Mouse (Mus musculus) myocyte (in vitro differentiated cells): Measurements from ENCODE around the gene Cfd. TPM values are rescaled to one million over a fixed set of nuclear protein-coding genes. Genes with fewer than 3 reads are reported as not detected.

Experiments used
- H3K27me3 ChIP-seq: one replicate; pipeline ENCODE4 v1.6.1; 2011; ENCODE audit not compliant: control insufficient read depth, insufficient read depth, insufficient read length
- H3K36me3 ChIP-seq: one replicate; pipeline ENCODE4 v1.6.1; 2011; ENCODE audit not compliant: control insufficient read depth, insufficient read depth
- H3K4me2 ChIP-seq: one replicate; pipeline ENCODE4 v1.6.1; 2011; ENCODE audit warnings: low read depth, control low read depth
- H3K4me3 ChIP-seq: one replicate; pipeline ENCODE4 v1.5.1; 2011; ENCODE audit warnings: mild to moderate bottlenecking, control low read depth, moderate library complexity
- H3K79me2 ChIP-seq: one replicate; pipeline ENCODE4 v1.6.1; 2011; ENCODE audit not compliant: control insufficient read depth, insufficient read depth
- H3ac ChIP-seq: one replicate; pipeline ENCODE4 v1.6.1; 2011; ENCODE audit not compliant: control insufficient read depth, insufficient read length
- CEBPB ChIP-seq: IDR thresholded peaks from 2 replicates; pipeline ENCODE4 v1.6.1; 2011; ENCODE audit warnings: mild to moderate bottlenecking, moderate library complexity; ENCODE audit not compliant: poor library complexity, insufficient read depth, severe bottlenecking
- E2F4 ChIP-seq: IDR thresholded peaks from one replicate; pipeline ENCODE4 v1.6.1; 2011; ENCODE audit warnings: mild to moderate bottlenecking, control low read depth, moderate library complexity; ENCODE audit not compliant: insufficient read depth
- MAX ChIP-seq: IDR thresholded peaks from one replicate; pipeline ENCODE4 v1.6.1; 2011; ENCODE audit warnings: low read depth, mild to moderate bottlenecking, control low read depth
- MYOD1 ChIP-seq, 3 experiments: IDR thresholded peaks; one replicate each; pipeline ENCODE4 v1.6.1; 2011; ENCODE audit warnings: control low read depth in 2 of 3, low read depth in 2 of 3, mild to moderate bottlenecking in 2 of 3, moderate library complexity in 1 of 3; ENCODE audit not compliant: insufficient read length in 2 of 3, control insufficient read depth in 1 of 3
- MYOG ChIP-seq, 3 experiments: IDR thresholded peaks; one replicate each; pipeline ENCODE4 v1.6.1; 2011; ENCODE audit warnings: control low read depth in 2 of 3, low read depth in 2 of 3, mild to moderate bottlenecking in 2 of 3; ENCODE audit not compliant: insufficient read length in 2 of 3, control insufficient read depth in 1 of 3, insufficient read depth in 1 of 3
- POLR2A ChIP-seq: IDR thresholded peaks from one replicate; pipeline ENCODE4 v1.6.1; 2011; ENCODE audit warnings: low read depth, mild to moderate bottlenecking, control low read depth, moderate library complexity; ENCODE audit not compliant: insufficient read length
- POLR2AphosphoS2 ChIP-seq: IDR thresholded peaks from one replicate; pipeline ENCODE4 v1.6.1; 2011; ENCODE audit warnings: low read depth, control low read depth; ENCODE audit not compliant: insufficient read length
- REST ChIP-seq: IDR thresholded peaks from one replicate; pipeline ENCODE4 v1.6.1; 2011; ENCODE audit warnings: mild to moderate bottlenecking, control low read depth, moderate library complexity; ENCODE audit not compliant: insufficient read depth, insufficient read length
- SRF ChIP-seq: IDR thresholded peaks from one replicate; pipeline ENCODE4 v1.6.1; 2011; ENCODE audit warnings: low read depth; ENCODE audit not compliant: control insufficient read depth, insufficient read length
- TCF12 ChIP-seq: IDR thresholded peaks from one replicate; pipeline ENCODE4 v1.6.1; 2011; ENCODE audit warnings: mild to moderate bottlenecking, control low read depth; ENCODE audit not compliant: poor library complexity, insufficient read depth, severe bottlenecking
- TCF3 ChIP-seq: IDR thresholded peaks from one replicate; pipeline ENCODE4 v1.6.1; 2011; ENCODE audit warnings: low read depth, control low read depth; ENCODE audit not compliant: insufficient read length
- USF1 ChIP-seq: IDR thresholded peaks from one replicate; pipeline ENCODE4 v1.6.1; 2011; ENCODE audit warnings: low read depth, mild to moderate bottlenecking, control low read depth, moderate library complexity
- polyA plus RNA-seq: library from polyadenylated mRNA; unstranded; fragments of >200 nt; fragmentation: generic; extraction: Trizol; gene quantifications from one replicate; pipeline ENCODE4 v1.2.1, GENCODE M21; 2012; ENCODE audit warnings: missing spikeins

Cfd gene
- polyA plus RNA-seq, 1 experiment: not detected

- Histone ChIP-seq H3K4me2 (peak overlapping the region; percentile 96), H3K27me3 (no peaks in the 10 kb centered on the region), H3K79me2 (peaks cover 63% of the 10 kb centered on the region), H3ac (peak overlapping the region; percentile 83), H3K36me3 (peaks cover 41% of the 10 kb centered on the region), H3K4me3 (peak overlapping the region; percentile 98)
- TF ChIP-seq MYOD1 (IDR thresholded peaks at IDR 0.05; ENCODE audit: control insufficient read depth in 1 of 3, insufficient read length in 2 of 3, low read depth in 2 of 3) (no peak), MAX (no peak), TCF3 (no peak), TCF12 (no peak), E2F4 (no peak), USF1 (no peak), MYOG (IDR thresholded peaks at IDR 0.05; ENCODE audit: control insufficient read depth in 1 of 3, insufficient read depth in 1 of 3, insufficient read length in 2 of 3, low read depth in 2 of 3) (no peak), REST (no peak), POLR2AphosphoS2 (peak; percentile 11), POLR2A (peak; percentile 30), CEBPB (no peak), SRF (no peak)
Measured at GRCm38 (mm10) chr10:79857452-79857811, 33.2 kb upstream of the Cfd start.

GRCm38 (mm10) chr10:79857894-79858293 is 32.8 kb upstream of the Cfd start:
- no peak overlapping the region for H3ac ChIP-seq
- peak overlapping the region; percentile 96 for H3K4me2 ChIP-seq
- H3K36me3 ChIP-seq: peaks cover 45% of the 10 kb centered on the region
- H3K4me3 ChIP-seq: peak overlapping the region; percentile 98
- TF ChIP-seq POLR2AphosphoS2 (no peak), TCF12 (no peak), MYOD1 (IDR thresholded peaks at IDR 0.05; ENCODE audit: control insufficient read depth in 1 of 3, insufficient read length in 2 of 3, low read depth in 2 of 3) (no peak), POLR2A (no peak), SRF (no peak), E2F4 (no peak), REST (no peak)
- H3K79me2 ChIP-seq: peaks cover 63% of the 10 kb centered on the region
- H3K27me3 ChIP-seq: no peaks in the 10 kb centered on the region

GRCm38 (mm10) chr10:79858416-79859074 is 32.1 kb upstream of the Cfd start:
- H3K4me2 ChIP-seq: peak overlapping the region; percentile 96
- H3K27me3 ChIP-seq: no peaks in the 10 kb centered on the region
- peak overlapping the region; percentile 98 for H3K4me3 ChIP-seq
- peaks cover 50% of the 10 kb centered on the region for H3K36me3 ChIP-seq
- peaks cover 63% of the 10 kb centered on the region for H3K79me2 ChIP-seq
- no peak overlapping the region for H3ac ChIP-seq
- TF ChIP-seq MYOG (IDR thresholded peaks at IDR 0.05; ENCODE audit: control insufficient read depth in 1 of 3, insufficient read depth in 1 of 3, insufficient read length in 2 of 3, low read depth in 2 of 3): peak in 1 of 3 experiments; percentile 61
- TF ChIP-seq CEBPB: no peak
- TF ChIP-seq POLR2A: peak; percentile 26
- TF ChIP-seq MYOD1 (IDR thresholded peaks at IDR 0.05; ENCODE audit: control insufficient read depth in 1 of 3, insufficient read length in 2 of 3, low read depth in 2 of 3): peak in 2 of 3 experiments; percentile 15 to 21
- no peak for TF ChIP-seq MAX

GRCm38 (mm10) chr10:79859116-79859515 is 31.5 kb upstream of the Cfd start:
- H3ac ChIP-seq: no peak overlapping the region
- H3K79me2 ChIP-seq: peaks cover 63% of the 10 kb centered on the region
- H3K4me3 ChIP-seq: peak overlapping the region; percentile 98
- H3K36me3 ChIP-seq: peaks cover 52% of the 10 kb centered on the region
- no peak for TF ChIP-seq POLR2AphosphoS2
- no peak for TF ChIP-seq POLR2A
- no peak for TF ChIP-seq E2F4
- TF ChIP-seq TCF12: no peak
- no peak for TF ChIP-seq MAX
- no peak for TF ChIP-seq CEBPB
- no peak for TF ChIP-seq MYOD1 (IDR thresholded peaks at IDR 0.05; ENCODE audit: control insufficient read depth in 1 of 3, insufficient read length in 2 of 3, low read depth in 2 of 3)
- no peak for TF ChIP-seq REST
- TF ChIP-seq USF1: no peak
- no peak for TF ChIP-seq MYOG (IDR thresholded peaks at IDR 0.05; ENCODE audit: control insufficient read depth in 1 of 3, insufficient read depth in 1 of 3, insufficient read length in 2 of 3, low read depth in 2 of 3)
- no peak for TF ChIP-seq TCF3
- no peak overlapping the region for H3K4me2 ChIP-seq
- no peaks in the 10 kb centered on the region for H3K27me3 ChIP-seq
